Mouse (Mus musculus): ENCODE measurements at regions not wholly inside any gene's neighbourhood (a gene's known extent, or its start where the extent isn't known, plus 50 kb on each side); places are given as distances from the start of the nearest gene placed in this dataset.

DNA sequence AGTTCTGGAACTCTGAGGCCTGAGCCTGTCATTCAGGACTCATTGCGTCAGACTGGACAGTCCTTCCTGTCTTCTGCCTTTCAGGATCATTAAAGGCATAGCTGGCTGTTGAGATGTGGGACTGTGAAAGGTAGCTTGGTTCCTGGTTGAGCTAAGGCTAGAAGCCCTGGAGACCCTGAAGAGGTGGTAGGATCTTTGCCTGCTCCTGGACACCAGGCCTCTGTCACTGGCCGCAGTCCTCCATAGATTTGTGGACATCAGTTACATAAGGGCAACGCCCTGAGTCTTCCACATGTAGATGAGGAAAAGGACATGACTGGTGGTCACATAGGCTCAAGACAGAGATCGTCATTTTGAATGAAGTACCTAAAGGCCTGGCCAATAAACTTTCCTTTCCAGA, 127.9 kb downstream of the Opa1 start:
- no peak for DNase-seq

GRCm38 (mm10) chr16:29707656-29708055, 128.5 kb downstream of the Opa1 start:
- no peak for DNase-seq

DNA sequence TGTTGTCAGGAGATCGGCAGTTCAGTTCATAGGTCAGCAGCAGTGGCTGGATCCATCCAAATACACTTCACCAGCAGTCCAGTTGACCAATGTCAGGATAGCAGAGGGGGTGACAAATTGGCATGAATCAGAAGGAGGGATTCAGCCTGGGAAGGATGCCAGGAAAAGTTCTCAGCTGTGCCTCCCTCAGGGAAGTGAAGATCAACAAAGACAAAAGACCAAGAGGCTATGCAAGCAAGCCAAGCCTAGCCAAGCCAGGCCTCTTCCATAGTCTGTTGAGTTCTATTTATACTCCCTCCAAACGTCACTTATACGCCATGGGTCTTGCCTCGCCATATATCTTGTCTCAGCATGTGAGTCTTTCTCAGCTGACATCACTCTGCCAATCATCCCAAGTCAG, 129.9 kb downstream of the Opa1 start:
- DNase-seq: no peak

GRCm38 (mm10) chr16:29711386-29711785, 132.3 kb downstream of the Opa1 start:
- DNase-seq: no peak

DNA sequence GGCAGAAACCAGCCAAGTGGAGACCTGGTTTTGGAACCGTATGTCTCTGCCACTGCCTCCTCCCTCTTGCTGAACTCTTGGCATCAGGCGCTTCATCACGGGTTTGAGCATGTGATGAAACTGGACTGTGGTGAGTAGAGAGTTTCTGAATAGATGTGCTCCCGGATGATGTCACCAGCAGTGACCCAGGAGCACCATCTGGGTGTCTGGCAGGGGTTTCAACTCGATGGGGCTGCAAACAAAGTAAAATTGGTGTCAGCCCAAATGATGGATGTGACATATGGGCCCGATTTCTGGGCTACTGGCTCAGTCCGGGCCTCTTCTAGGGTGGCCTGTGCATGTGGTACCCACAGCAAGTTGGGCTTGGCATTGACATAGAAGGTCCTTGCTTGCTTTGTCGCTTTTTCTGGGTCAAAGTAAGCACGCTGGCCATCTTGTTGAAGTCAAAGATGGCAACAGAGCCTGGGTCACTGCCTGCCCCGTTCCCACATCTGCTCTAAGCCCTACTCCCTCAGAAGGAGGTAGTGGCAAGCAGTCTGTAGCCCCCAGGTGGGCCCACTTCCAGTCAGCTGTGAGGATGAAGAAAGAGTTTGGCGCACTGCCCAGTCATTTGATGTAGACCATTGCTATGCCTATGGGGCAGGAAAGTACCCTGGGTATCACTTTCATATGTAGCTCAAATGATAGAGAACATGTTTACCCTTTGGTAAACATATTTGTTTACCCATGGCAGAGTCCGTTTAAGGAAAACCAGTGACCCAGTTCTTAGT, 133.0 kb downstream of the Opa1 start:
- no peak for DNase-seq

DNA sequence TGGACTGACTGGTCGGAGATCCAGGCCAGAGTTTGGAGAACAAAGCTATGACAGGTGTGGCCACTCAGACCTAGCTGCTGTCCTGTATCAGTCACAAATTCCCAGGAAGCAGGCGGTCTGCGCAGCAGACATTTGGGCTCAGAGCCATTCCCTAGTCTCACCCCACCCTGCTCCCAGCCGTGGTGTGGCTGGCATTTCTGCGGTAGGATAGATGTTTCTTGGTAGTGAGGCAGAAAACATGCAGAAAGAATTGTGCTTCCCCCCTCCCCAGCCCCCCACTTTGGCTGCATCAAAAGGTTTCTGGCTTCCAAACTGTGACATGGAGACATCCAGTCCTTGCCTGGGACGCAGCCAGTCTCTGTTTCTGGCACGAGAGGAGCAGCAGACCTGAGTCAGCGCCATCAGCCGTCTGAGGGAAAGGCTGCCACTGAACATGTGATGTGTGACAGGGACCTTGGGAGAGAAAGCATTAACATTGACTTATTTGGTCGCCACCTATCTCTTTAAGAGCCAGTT, 135.5 kb downstream of the Opa1 start:
- DNase-seq: no peak

DNA sequence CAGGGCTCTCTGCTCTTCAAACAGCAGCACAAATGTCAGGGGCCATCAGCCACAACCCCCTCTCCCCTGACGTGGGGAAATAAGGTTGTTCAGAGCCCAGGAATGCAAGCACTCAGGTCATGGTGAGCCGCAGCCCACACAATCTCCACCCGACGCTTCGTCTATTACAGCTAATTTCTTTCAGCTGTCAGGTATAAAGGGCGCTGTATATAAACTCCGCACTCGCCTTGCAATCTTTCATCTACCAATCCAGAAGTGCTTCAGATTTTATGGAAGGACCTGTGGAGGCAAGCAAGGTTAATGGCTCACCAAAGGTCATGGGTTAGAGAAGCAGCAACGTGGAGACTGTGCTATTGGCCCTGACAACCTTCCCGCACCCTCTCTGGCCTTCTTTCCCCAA, 139.8 kb downstream of the Opa1 start:
- no peak for DNase-seq

DNA sequence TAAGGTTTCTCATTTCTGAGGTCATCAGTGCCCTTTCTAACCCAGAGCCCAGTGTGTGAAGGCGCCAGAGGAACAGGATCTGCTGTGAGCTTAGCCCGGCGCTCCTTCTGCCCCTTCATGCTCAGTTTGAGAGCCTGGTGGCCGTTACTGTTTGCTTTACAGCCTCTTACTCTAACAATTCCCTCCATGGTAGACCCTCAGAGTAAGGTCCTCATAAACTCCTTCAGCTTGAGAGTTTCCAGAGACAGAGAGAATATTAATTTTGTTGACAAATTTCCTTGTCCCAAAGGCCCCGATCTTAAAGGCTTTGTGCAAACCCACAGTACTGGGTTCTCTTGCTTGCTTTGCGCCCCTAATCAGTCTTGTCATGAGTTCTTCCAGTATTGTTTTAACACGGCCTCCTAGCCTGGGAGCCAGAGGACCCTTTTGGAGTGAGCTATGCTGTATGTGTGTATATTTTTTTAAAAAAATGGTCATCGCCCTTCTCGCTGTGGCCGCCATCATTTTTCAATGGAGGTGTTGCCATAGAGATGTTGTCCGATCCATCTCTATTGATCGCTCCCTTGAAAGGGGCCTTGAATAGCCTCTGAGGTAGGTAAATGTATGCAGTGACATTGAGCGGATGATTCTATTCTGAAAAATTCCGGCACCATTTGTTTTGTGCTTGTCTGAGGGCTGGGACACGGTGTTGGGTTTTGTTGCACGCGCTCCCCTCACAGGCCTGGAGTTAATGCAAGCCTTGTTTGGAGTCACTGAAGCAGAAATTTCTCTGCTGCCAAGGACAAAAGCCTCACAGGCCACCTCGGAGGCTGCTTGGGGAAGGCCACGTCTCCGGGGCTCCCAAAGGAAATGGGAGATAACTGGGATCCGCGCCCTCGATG, 140.7 kb downstream of the Opa1 start:
- no peak for DNase-seq

- DNase-seq: no peak
These were observed 146.0 kb downstream of the Opa1 start for GRCm38 (mm10) chr16:29725153-29725552.

- DNase-seq: no peak
These were observed 146.4 kb downstream of the Opa1 start for GRCm38 (mm10) chr16:29725563-29725962.

DNA sequence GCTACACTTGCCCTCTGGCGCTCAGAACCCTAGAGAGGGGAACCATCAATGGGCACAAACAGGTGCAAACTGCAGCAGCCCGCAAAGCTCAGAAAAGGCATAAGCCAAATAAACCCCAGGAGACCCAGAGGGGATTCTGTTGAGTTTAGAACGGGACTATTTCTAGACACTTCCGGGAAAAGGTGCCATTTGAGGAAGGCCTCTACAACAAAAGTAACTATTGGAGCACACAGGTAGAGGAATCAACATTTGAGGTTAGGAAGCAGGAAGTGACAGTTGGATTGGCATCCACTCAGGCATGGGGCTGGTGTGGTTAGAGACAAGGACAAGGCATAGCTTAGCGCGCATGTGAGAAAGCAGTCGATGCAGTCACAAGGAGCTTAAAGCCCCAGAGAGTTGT, 148.3 kb downstream of the Opa1 start:
- no peak for DNase-seq

- DNase-seq: peak; percentile 88
These were observed 149.8 kb downstream of the Opa1 start for GRCm38 (mm10) chr16:29728769-29729481.

DNA sequence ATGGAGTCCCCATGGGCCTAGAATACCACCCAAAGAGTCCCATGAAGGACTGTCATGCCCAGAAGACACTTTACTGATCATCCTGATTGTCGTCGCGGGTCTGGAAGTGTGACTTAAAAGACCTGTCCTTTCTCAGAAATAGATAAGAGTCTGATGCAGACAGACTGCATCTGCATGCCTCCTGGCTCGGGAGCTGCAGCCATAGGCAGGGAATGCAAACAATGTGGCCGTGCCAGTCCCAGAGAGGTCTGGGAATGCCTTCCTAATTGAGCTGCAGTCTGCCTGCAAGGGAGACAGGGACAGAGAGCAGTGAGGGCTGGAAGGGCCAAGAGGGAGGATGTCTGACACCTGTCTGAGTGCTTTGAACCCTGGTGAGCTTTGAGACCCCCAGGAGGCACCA, 150.9 kb downstream of the Opa1 start:
- DNase-seq: no peak

- DNase-seq: no peak
These were observed 153.8 kb downstream of the Opa1 start for GRCm38 (mm10) chr16:29732889-29733288.

- no peak for DNase-seq
These were observed 154.7 kb downstream of the Opa1 start for GRCm38 (mm10) chr16:29733847-29734246.

- DNase-seq: peak; percentile 88
These were observed 155.2 kb downstream of the Opa1 start for GRCm38 (mm10) chr16:29734324-29734723.

DNA sequence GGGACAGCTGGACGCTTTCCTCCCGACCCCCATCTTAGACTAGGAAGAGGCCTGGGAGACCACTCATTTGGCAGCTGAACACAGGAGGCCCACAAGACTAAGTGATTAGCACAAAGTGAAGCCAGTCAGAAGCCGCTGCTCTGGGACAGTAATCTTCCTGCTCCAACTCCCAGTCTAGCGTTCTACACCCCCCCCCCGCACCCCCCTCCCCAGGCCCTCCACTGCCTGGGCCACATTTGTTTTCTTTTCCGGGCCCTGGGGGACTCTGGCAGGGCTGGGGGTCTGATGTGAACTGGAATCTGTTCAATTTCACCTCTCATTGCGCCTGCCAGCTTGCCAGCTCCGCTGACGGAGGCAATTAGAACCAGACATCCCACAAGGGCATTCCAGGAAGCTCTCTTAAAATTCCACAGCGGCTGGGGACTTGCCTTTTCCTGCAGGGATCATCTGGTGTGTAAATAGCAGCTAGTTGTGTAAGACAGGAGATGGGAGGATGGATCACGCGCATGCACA, 155.7 kb downstream of the Opa1 start:
- peak; percentile 64 for DNase-seq

GRCm38 (mm10) chr16:29735371-29736008, 156.4 kb downstream of the Opa1 start:
- peak; percentile 31 for DNase-seq

DNA sequence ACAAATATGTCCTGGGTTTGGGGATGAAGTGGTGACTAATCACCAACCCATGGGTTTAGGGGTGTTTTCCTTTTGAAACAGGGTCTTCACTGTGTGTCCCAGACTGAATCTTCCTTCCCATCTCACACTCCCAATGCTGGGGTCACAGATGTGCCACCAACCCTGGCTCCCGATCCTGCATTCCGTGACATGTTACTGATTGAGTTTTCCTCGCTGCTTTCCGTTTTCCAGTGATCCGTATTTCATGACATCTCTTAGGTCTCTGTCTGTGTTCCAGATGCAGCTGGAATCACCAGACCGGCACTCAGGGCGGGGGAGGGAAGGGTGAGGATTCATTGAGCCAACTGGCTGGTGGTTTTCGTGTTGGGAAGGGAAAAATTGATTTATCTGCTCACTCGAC, 157.1 kb downstream of the Opa1 start:
- no peak for DNase-seq

GRCm38 (mm10) chr16:29738075-29738474, 158.9 kb downstream of the Opa1 start:
- no peak for DNase-seq

- no peak for DNase-seq
These were observed 163.5 kb downstream of the Opa1 start for GRCm38 (mm10) chr16:29742497-29743230.

DNA sequence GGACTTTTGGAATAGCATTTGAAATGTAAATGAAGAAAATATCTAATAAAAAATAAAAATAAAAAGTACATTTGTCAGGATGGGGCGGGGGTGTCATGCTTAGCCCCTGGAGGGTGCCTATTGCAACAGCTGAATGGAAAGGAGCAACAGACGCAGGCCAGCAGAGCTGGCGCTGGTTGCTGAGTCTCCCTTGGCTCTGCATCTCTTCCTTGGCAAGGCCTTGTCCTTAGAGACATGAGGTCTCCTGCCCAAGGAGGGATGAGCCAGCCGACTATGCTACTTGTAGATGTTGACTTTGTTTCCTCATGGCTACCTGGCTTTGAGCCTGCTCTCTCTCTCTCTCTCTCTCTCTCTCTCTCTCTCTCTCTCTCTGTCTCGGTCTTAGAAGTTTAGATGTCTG, 166.4 kb downstream of the Opa1 start:
- no peak for DNase-seq
